Mouse (Mus musculus) heart, embryonic 12.5 days (tissue): ENCODE results near the gene Cdcp2. TPM values are rescaled to one million over a fixed set of nuclear protein-coding genes. Genes with fewer than 3 reads are reported as not detected.

Experiments used
- ATAC-seq: fragments of 200-750 bp; cut with Nextera tagmentation; 2 replicates; pipeline ENCODE4 v1.8.0; 2017; ENCODE audit warnings: moderate TSS enrichment, moderate library complexity; ENCODE audit not compliant: insufficient number of reproducible peaks, low FRiP score
- H3K27ac ChIP-seq: fragments of 300-500 bp; sonication (generic); 2 replicates; pipeline ENCODE4 v1.5.1; 2016; ENCODE audit warnings: mild to moderate bottlenecking, moderate library complexity; ENCODE audit not compliant: poor library complexity, severe bottlenecking
- H3K27me3 ChIP-seq: fragments of 300-500 bp; sonication (generic); replicated peaks from 2 replicates; pipeline ENCODE4 v1.6.1; 2016; ENCODE audit warnings: mild to moderate bottlenecking, moderate library complexity
- H3K36me3 ChIP-seq: fragments of 300-500 bp; sonication (generic); 2 replicates; pipeline ENCODE4 v1.6.1; 2016; ENCODE audit warnings: mild to moderate bottlenecking, moderate library complexity
- H3K4me1 ChIP-seq: fragments of 300-500 bp; sonication (generic); replicated peaks from 2 replicates; pipeline ENCODE4 v1.6.1; 2016; ENCODE audit warnings: mild to moderate bottlenecking
- H3K4me2 ChIP-seq: fragments of 300-500 bp; sonication (generic); 2 replicates; pipeline ENCODE4 v1.6.1; 2016; ENCODE audit warnings: mild to moderate bottlenecking, moderate library complexity
- H3K4me3 ChIP-seq: fragments of 300-500 bp; sonication (generic); 2 replicates; pipeline ENCODE4 v1.5.1; 2016; ENCODE audit warnings: mild to moderate bottlenecking
- H3K9ac ChIP-seq: fragments of 300-500 bp; sonication (generic); 2 replicates; pipeline ENCODE4 v1.6.1; 2016; ENCODE audit warnings: mild to moderate bottlenecking, moderate library complexity
- H3K9me3 ChIP-seq: fragments of 300-500 bp; sonication (generic); replicated peaks from 2 replicates; pipeline ENCODE4 v1.6.1; 2016; ENCODE audit warnings: mild to moderate bottlenecking, moderate library complexity
- WGBS: fragments of 180-500 bp; shearing (Covaris S2); methylation state at CpG from one replicate; pipeline ENCODE4 v1.1.7; 2016; 5-methylcytosine and 5-hydroxymethylcytosine counted together
- polyA plus RNA-seq: library from polyadenylated mRNA; unstranded; fragments of >200 nt; fragmentation: Nextera tagmentation; extraction: Ambion mirVana; gene quantifications from 2 replicates; pipeline ENCODE4 v1.2.1, GENCODE M21; 2016

The Cdcp2 gene
- polyA plus RNA-seq, 1 experiment from 2014 or later = not detected

DNA sequence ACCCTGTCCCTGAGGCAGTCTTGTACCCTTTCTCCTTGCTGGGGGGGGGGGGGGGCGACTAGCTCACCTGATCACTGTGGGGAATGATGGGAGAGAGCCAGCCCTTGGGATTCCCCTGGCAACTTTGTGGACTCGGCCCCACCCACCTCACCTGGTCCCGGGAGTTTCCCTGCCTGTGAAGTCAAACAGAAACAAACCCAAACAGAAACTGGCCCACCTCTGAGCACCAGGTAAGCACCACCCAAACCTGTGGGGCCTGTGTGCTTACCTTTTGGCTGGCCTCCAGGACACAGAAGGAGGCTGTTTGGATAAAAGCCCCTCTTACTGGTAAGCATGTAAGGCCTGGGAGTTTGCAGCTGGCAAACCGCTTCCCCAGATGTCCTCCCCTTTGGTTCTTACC is 22.4 kb downstream of the Cdcp2 start:
- H3K9ac ChIP-seq = no peak overlapping the region
- no peak overlapping the region for H3K27ac ChIP-seq
- H3K4me2 ChIP-seq = no peak overlapping the region
- peaks cover 6% of the 10 kb centered on the region; the same call in 1 of the 2 replicates for H3K27me3 ChIP-seq
- H3K9me3 ChIP-seq = no peaks in the 10 kb centered on the region
- H3K36me3 ChIP-seq = no peaks in the 10 kb centered on the region
- 64% methylated on average over 4 of the region's 4 CpGs for WGBS
- no peak overlapping the region for H3K4me3 ChIP-seq
- ATAC-seq = no peak
- no peaks in the 10 kb centered on the region for H3K4me1 ChIP-seq

DNA sequence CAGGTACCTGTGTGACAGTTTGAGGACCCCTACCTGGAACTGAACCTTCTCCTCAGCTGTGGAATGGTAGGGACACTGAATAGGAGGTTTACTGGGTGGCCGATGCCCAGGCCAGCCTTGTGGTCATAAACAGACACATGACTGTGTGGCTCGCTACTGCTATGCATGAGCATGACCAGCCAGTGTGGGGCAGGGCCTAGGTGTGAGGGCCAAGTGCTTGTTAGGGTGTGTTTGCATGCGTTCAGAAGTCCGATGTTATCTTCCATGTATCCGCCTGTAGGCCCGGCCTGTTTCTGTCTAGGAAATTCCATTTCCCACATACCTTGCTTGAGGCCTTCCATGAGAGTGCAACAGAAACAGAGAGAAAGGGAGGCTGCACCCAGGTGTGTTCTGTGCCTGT is 24.0 kb downstream of the Cdcp2 start:
- ATAC-seq = no peak
- no peaks in the 10 kb centered on the region for H3K4me1 ChIP-seq
- WGBS = 84% methylated on average over 6 of the region's 6 CpGs
- no peak overlapping the region for H3K4me2 ChIP-seq
- H3K36me3 ChIP-seq = no peaks in the 10 kb centered on the region
- peaks cover 21% of the 10 kb centered on the region for H3K27me3 ChIP-seq
- no peak overlapping the region for H3K9ac ChIP-seq
- no peak overlapping the region for H3K27ac ChIP-seq
- no peak overlapping the region for H3K4me3 ChIP-seq
- no peaks in the 10 kb centered on the region for H3K9me3 ChIP-seq

DNA sequence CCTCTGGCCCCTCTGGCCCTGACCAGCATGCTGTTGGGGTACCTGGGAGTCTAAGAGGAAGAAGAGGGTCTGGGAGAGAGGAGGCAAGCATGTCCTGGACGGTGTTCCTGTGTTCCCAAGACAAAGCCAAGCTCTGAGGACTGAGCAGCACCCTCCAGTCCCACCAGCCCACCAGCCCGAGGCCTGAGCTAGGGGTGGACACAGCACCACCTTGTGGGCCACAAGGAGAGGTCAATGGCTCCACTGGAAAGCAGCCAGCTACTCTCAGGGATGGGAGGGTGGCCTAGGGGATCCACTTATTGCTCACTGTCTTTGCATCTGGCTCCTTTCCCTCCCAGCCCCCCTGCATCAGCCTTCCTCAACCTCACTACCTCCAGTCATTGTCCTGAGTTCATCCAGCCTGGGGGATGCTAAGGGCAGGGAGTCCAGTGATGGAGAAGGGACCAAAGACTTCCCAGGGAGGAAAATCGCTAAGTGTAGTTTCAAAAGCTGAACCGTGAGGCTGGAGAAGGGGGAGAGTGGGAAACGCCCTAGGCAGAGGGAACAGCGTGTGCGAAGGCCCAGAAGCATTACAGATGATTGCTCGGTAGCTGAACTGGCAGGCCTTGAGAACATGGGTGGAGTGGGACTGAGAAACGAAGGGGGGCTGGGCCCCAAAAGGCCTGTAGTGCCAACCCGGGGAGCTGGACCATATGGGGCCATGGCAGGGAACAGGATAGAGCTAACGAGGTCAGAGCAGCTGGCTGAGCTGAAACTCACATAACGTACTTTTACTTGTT is 24.7 kb downstream of the Cdcp2 start:
- Histone ChIP-seq H3K36me3 (no peaks in the 10 kb centered on the region), H3K4me1 (no peaks in the 10 kb centered on the region; the same call in 1 of the 2 replicates), H3K4me3 (no peak overlapping the region), H3K9ac (no peak overlapping the region), H3K4me2 (no peak overlapping the region), H3K27ac (no peak overlapping the region), H3K9me3 (no peaks in the 10 kb centered on the region), H3K27me3 (peaks cover 27% of the 10 kb centered on the region)
- ATAC-seq = peak; percentile 61; the same call in 1 of the 2 replicates
- 58% methylated on average over 12 of the region's 12 CpGs for WGBS

GRCm38 (mm10) chr4:107124376-107124775 is 27.7 kb downstream of the Cdcp2 start:
- Histone ChIP-seq H3K4me1 (peaks cover 4% of the 10 kb centered on the region; the same call in 1 of the 2 replicates), H3K9ac (no peak overlapping the region), H3K36me3 (no peaks in the 10 kb centered on the region), H3K27me3 (peaks cover 35% of the 10 kb centered on the region), H3K4me2 (no peak overlapping the region), H3K9me3 (no peaks in the 10 kb centered on the region), H3K27ac (no peak overlapping the region), H3K4me3 (no peak overlapping the region)
- ATAC-seq = no peak
- WGBS = 50% methylated on average over 7 of the region's 7 CpGs

DNA sequence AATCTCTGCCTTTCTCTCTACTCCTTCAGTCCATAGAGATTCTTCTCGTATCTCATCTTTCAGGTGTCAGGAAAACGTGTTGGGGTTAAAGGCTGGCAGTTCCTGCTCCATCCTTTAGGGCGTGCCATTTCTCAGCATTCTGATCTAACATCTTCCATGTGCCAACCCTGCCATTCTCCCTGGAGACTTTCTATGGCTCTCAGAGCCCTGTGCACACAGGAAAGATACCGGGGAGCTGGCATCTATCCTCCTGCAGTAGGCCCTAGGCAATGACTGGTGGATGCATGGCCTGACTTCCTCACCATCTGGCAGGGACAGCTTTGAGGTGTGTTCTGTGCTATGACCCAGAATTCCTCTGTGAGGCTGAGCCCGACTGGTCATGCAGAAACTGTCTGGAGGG is 28.4 kb downstream of the Cdcp2 start:
- WGBS = 54% methylated on average over 5 of the region's 5 CpGs
- no peaks in the 10 kb centered on the region for H3K9me3 ChIP-seq
- H3K27me3 ChIP-seq = peaks cover 35% of the 10 kb centered on the region
- no peak overlapping the region for H3K4me2 ChIP-seq
- H3K4me3 ChIP-seq = no peak overlapping the region
- no peaks in the 10 kb centered on the region for H3K36me3 ChIP-seq
- H3K4me1 ChIP-seq = peaks cover 10% of the 10 kb centered on the region; the same call in 1 of the 2 replicates
- no peak overlapping the region for H3K9ac ChIP-seq
- no peak for ATAC-seq
- no peak overlapping the region for H3K27ac ChIP-seq

DNA sequence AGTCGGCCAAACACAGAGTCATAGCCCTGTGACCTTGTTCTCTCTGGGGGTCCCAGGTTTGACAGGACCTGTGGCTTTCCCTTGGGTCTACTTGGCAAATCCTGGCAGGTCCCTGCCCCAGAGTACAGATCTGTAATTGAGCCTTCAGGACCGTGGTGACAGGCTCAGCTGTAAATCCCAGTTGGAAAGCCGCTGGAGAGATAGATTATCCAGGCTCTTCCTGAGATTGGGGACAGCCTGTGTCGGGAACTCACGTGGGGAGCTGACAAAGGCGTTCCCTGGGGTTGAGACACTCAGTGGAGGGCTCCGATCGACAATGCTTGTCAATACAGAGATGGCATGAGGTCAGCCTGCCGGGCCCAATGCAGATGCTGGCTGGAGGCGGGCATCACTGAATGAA is 29.7 kb downstream of the Cdcp2 start:
- 39% methylated on average over 10 of the region's 10 CpGs for WGBS
- Histone ChIP-seq H3K36me3 (no peaks in the 10 kb centered on the region), H3K27ac (no peak overlapping the region), H3K9ac (no peak overlapping the region), H3K9me3 (no peaks in the 10 kb centered on the region), H3K27me3 (peaks cover 35% of the 10 kb centered on the region), H3K4me1 (peaks cover 17% of the 10 kb centered on the region; the same call in 1 of the 2 replicates), H3K4me3 (no peak overlapping the region), H3K4me2 (no peak overlapping the region)
- ATAC-seq = no peak

DNA sequence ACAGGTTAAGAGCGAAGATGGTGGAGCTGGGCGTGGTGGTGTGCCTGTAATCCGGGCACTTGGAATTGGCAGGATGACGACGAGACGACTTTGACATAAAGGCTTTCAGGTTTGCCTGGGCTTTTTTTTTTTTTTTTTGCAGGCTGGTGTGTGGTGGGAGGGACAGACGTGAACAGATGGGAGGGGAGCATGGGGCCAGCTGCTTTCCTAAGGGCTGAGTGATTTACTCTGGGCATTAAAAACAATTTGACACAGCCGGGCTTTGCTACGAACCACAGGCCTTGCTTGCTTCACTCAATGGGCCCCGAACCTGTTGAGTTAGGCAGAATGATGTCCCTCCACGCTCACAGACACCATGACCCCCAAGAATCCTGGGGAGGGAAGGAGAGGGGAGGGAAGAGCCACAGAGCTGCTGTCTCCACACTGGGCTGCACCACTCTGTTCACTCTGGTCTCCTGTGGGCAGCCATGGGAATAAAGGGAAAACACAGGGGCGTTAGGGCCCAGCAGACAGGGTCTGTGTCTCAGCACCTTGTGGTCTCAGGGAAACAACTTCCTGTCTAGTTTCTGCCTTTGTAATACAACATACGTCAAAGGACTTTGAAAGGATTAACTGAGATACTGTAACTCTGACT is 30.3 kb downstream of the Cdcp2 start:
- H3K4me1 ChIP-seq = peaks cover 19% of the 10 kb centered on the region; the same call in 1 of the 2 replicates
- H3K4me2 ChIP-seq = no peak overlapping the region
- no peaks in the 10 kb centered on the region for H3K36me3 ChIP-seq
- no peak for ATAC-seq
- H3K4me3 ChIP-seq = no peak overlapping the region
- 64% methylated on average over 13 of the region's 13 CpGs for WGBS
- H3K27ac ChIP-seq = no peak overlapping the region
- no peak overlapping the region for H3K9ac ChIP-seq
- peaks cover 35% of the 10 kb centered on the region for H3K27me3 ChIP-seq
- no peaks in the 10 kb centered on the region for H3K9me3 ChIP-seq

DNA sequence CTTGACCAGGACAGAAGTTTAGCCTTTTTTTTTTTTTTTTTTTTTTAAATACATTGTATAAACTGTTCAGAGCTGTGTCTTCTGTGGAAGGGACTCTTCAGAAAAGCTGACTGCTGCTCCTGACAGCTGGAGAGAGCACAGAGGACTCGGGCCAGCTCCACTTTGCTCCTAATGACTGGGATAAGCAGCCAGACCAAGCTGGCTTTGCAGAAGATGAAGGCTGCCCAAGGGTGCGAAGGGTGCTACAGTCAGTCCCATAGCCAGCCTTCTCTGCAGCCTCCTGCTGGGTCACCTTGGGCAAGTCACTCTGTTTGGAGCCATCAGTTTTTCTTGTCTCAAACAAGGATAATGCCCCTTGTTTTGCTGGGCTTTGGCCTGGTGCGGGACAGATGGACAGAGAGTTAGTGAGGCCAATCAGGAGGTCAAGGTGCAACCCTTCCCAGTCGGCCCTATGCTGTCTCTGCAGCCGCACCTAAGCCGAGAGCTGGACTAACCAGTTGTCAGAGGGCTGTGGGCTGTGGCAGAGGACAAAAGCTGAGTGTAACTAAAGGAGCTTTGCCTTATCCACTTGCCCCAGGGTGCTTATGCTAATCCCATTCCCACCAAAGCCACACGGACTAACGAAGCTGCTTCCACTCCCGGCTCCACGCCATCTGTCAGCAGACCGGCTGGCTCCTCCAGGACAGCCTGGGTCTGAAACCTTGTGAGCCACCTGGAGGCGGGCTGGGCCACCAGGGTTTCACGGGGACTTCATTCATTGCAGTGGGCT is 31.4 kb downstream of the Cdcp2 start:
- WGBS = 47% methylated on average over 13 of the region's 13 CpGs
- H3K4me1 ChIP-seq = peaks cover 23% of the 10 kb centered on the region; the same call in 1 of the 2 replicates
- no peak overlapping the region for H3K27ac ChIP-seq

GRCm38 (mm10) chr4:107129373-107129772 is 32.7 kb downstream of the Cdcp2 start:
- no peak overlapping the region for H3K27ac ChIP-seq
- ATAC-seq = no peak
- H3K4me2 ChIP-seq = no peak overlapping the region
- peaks cover 26% of the 10 kb centered on the region for H3K27me3 ChIP-seq
- WGBS = 60% methylated on average over 8 of the region's 8 CpGs
- peaks cover 23% of the 10 kb centered on the region; the same call in 1 of the 2 replicates for H3K4me1 ChIP-seq
- H3K9me3 ChIP-seq = no peaks in the 10 kb centered on the region
- H3K9ac ChIP-seq = no peak overlapping the region
- H3K36me3 ChIP-seq = no peaks in the 10 kb centered on the region
- no peak overlapping the region for H3K4me3 ChIP-seq

More for the DNA sequence above, 31.4 kb downstream of the Cdcp2 start:
- H3K9me3 ChIP-seq = no peaks in the 10 kb centered on the region
- ATAC-seq = no peak
- H3K9ac ChIP-seq = no peak overlapping the region
- no peaks in the 10 kb centered on the region for H3K36me3 ChIP-seq
- no peak overlapping the region for H3K4me2 ChIP-seq
- H3K27me3 ChIP-seq = peaks cover 35% of the 10 kb centered on the region
- H3K4me3 ChIP-seq = no peak overlapping the region

DNA sequence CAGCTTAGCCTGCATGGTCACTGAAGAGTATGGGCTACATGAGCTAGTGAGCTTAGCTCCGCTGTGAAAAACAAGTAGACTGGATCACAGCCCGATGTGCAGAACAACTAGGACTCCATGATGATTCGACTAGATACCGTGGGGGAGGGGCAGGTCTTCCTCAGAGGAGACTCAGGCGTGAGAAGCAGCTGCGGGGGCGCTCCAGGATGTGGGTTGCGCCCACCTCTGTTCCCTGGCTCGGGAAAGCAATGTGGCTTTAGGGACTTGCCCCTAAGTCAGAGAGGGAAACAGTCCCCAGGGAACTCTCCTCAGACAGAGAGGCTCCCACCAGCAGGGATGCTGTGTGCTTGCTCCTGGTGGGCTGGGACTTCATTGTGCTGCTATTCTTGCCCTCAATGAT is 33.8 kb downstream of the Cdcp2 start:
- H3K4me2 ChIP-seq = 0 out of 2 replicates have a peak overlapping the region, but pooled peaks have one; percentile 11
- peaks cover 26% of the 10 kb centered on the region; the same call in 1 of the 2 replicates for H3K4me1 ChIP-seq
- no peaks in the 10 kb centered on the region for H3K9me3 ChIP-seq
- no peak overlapping the region for H3K9ac ChIP-seq
- 21% methylated on average over 9 of the region's 9 CpGs for WGBS
- H3K36me3 ChIP-seq = no peaks in the 10 kb centered on the region
- H3K4me3 ChIP-seq = no peak overlapping the region
- no peak overlapping the region for H3K27ac ChIP-seq
- ATAC-seq = no peak
- H3K27me3 ChIP-seq = peaks cover 20% of the 10 kb centered on the region

DNA sequence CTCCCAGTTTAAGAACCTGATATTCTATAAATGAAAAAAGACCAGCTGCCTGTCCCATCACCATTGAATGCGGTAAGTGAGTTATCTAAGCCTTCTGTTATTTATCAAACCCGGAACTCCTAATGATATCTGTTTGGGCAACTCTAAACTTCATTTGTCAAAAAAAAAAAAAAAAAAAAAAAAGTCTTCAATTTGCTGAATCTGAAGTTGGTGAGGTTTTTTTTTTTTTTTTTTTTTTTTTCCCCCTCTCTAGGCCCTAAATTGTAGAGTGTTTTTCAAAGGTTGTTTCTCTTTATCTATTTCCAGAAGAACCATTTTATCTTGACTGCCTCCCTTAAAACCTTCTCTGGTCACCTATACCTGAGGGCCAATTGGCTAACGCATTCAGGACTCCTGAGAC is 38.2 kb downstream of the Cdcp2 start:
- Histone ChIP-seq H3K36me3 (peaks cover 9% of the 10 kb centered on the region), H3K9ac (no peak overlapping the region), H3K27ac (no peak overlapping the region), H3K4me2 (no peak overlapping the region), H3K4me1 (peaks cover 51% of the 10 kb centered on the region), H3K9me3 (no peaks in the 10 kb centered on the region), H3K4me3 (no peak overlapping the region), H3K27me3 (0 out of 2 replicates have a peak, but pooled peaks cover 7% of the 10 kb centered on the region)
- 72% methylated on average over 3 of the region's 3 CpGs for WGBS
- no peak for ATAC-seq
